Mouse (Mus musculus) liver, embryonic 15.5 days (tissue): ENCODE measurements around the gene 4930539E08Rik. TPM values are rescaled to one million over a fixed set of nuclear protein-coding genes. Genes with fewer than 3 reads are reported as not detected.

Source experiments
- ATAC-seq: fragments of 200-750 bp; cut with Nextera tagmentation; 2 replicates; pipeline ENCODE4 v1.8.0; 2017; ENCODE audit warnings: moderate number of reproducible peaks, mild to moderate bottlenecking, moderate library complexity; ENCODE audit not compliant: insufficient read depth
- H3K27ac ChIP-seq: fragments of 300-500 bp; sonication (generic); replicated peaks from 2 replicates; pipeline ENCODE4 v1.5.1; 2015; ENCODE audit warnings: mild to moderate bottlenecking, inconsistent platforms
- H3K27me3 ChIP-seq: fragments of 300-500 bp; sonication (generic); 2 replicates; pipeline ENCODE4 v1.6.1; 2015; ENCODE audit warnings: mild to moderate bottlenecking, inconsistent platforms
- H3K36me3 ChIP-seq: fragments of 300-500 bp; sonication (generic); replicated peaks from 2 replicates; pipeline ENCODE4 v1.6.1; 2015; ENCODE audit warnings: moderate library complexity, mild to moderate bottlenecking, inconsistent platforms
- H3K4me1 ChIP-seq: fragments of 300-500 bp; sonication (generic); replicated peaks from 2 replicates; pipeline ENCODE4 v1.6.1; 2015; ENCODE audit warnings: inconsistent platforms
- H3K4me2 ChIP-seq: fragments of 300-500 bp; sonication (generic); 2 replicates; pipeline ENCODE4 v1.6.1; 2015; ENCODE audit warnings: moderate library complexity, mild to moderate bottlenecking, inconsistent platforms
- H3K4me3 ChIP-seq: fragments of 300-500 bp; sonication (generic); replicated peaks from 2 replicates; pipeline ENCODE4 v1.5.1; 2015; ENCODE audit warnings: mild to moderate bottlenecking, inconsistent platforms
- H3K9ac ChIP-seq: fragments of 300-500 bp; sonication (generic); 2 replicates; pipeline ENCODE4 v1.6.1; 2015; ENCODE audit warnings: moderate library complexity, mild to moderate bottlenecking, inconsistent platforms
- H3K9me3 ChIP-seq: fragments of 300-500 bp; sonication (generic); replicated peaks from 2 replicates; pipeline ENCODE4 v1.6.1; 2016; ENCODE audit warnings: inconsistent platforms
- WGBS: fragments of 180-500 bp; shearing (Covaris S2); methylation state at CpG from one replicate; pipeline ENCODE4 v1.1.7; 2015; ENCODE audit warnings: mixed read lengths; ENCODE audit not compliant: insufficient replicate concordance; 5-methylcytosine and 5-hydroxymethylcytosine counted together
- polyA plus RNA-seq: library from polyadenylated mRNA; unstranded; fragments of >200 nt; fragmentation: Nextera tagmentation; extraction: Ambion mirVana; gene quantifications from 2 replicates; pipeline ENCODE4 v1.2.1, GENCODE M21; 2015

Gene 4930539E08Rik
- polyA plus RNA-seq, 1 experiment from 2014 or later = 0.08 TPM

DNA sequence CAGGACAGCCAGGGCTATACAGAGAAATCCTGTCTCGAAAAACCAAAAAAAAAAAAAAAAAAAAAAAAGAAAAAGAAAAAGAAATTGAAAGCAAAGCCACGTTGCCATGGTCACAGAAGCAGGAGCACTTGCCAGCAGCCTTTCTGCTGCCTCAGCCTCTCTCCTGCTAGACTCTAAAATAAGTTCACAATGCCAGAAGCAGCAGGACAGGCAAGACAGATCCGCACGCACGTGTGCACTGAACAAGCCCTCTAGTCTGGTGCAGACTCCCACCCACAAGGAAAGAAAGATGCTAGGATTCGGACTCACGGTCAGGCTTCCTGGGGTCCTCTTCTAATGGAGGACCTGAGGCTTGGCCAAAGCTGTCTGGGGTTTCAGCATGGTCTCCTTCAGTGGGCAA is 7.2 kb downstream of the 4930539E08Rik start:
- Histone ChIP-seq H3K27ac (no peak overlapping the region), H3K4me3 (no peak overlapping the region), H3K36me3 (no peaks in the 10 kb centered on the region), H3K9ac (no peak overlapping the region), H3K4me2 (no peak overlapping the region), H3K4me1 (peaks cover 9% of the 10 kb centered on the region), H3K9me3 (no peaks in the 10 kb centered on the region), H3K27me3 (peaks cover 32% of the 10 kb centered on the region)
- no peak for ATAC-seq
- 75% methylated on average over 7 of the region's 7 CpGs for WGBS

DNA sequence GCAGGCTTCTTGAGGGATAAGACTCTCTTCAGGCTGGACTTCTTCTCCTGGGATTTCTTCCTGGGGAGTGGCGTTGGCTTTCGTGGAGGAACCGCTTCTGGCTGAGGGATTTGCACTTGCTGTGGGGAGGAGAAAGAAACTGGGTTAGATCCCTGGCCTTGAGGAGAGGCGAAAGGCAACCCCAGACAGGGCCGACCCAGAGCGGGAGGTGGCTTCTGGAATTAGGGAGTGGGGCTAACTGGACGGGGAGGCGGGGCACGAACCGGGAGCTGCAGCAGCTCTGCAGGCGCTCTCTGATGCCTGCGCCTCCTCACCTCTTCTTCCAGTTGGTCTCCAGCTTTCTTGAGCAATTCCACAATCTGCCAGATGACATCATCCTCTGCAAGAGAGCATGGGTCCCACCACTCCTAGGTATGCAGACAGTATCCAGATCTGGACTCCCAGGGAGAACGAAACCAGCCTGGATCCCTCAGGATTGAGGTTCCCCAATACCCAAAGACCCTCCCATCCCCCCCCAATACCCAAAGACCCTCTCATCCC is 9.7 kb downstream of the 4930539E08Rik start:
- Histone ChIP-seq H3K4me2 (no peak overlapping the region), H3K36me3 (no peaks in the 10 kb centered on the region), H3K4me1 (peaks cover 9% of the 10 kb centered on the region), H3K4me3 (no peak overlapping the region), H3K9me3 (no peaks in the 10 kb centered on the region), H3K27me3 (peaks cover 25% of the 10 kb centered on the region), H3K27ac (no peak overlapping the region), H3K9ac (no peak overlapping the region)
- no peak for ATAC-seq
- 72% methylated on average over 13 of the region's 13 CpGs for WGBS

DNA sequence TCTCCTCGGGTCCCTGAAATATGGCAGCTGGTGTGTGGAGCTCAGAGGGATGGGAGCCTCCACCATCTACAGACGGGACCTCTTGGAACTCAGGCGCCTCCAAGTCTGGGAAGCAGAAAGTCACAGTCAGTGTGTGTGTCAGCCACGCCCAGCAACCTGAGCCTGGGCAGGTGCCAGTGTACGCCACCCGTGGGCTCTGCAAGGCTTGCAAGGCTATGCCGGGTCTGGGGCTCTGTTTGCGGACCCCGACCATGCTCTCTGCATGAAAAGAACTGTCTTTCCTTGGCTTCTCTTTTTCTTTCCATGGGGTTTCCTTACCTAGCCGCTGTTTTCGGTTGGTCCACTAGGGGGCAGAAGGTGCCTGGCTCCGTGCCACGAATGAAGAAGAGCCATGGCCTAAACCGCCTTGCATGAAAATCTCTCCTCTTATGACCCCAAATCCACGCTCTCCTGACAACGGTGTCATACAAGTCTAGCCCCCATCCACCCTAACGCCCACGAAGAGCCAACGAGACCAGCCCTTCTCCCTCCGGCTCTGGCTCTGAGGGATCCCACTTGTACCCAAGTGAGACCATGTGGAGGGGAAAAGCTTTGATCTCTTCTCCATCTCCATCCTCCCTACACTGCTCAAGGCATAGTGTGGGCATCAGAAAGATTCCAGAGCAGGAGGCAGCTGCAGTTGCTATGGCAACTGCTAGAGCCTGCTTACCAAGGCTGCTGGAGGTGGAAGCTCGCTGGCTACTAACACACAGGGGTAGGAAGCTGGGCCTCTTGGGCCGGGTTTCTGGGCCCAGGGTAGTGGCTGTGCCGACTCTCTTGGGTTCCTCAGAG is 10.4 kb downstream of the 4930539E08Rik start:
- ATAC-seq = no peak
- no peaks in the 10 kb centered on the region for H3K36me3 ChIP-seq
- 28% methylated on average over 23 of the region's 23 CpGs for WGBS
- H3K4me3 ChIP-seq = no peak overlapping the region
- no peaks in the 10 kb centered on the region for H3K9me3 ChIP-seq
- no peak overlapping the region for H3K4me2 ChIP-seq
- peaks cover 18% of the 10 kb centered on the region for H3K27me3 ChIP-seq
- H3K9ac ChIP-seq = no peak overlapping the region
- H3K4me1 ChIP-seq = peaks cover 9% of the 10 kb centered on the region
- no peak overlapping the region for H3K27ac ChIP-seq

- ATAC-seq = no peak
- Histone ChIP-seq H3K4me3 (no peak overlapping the region), H3K4me2 (no peak overlapping the region), H3K27ac (no peak overlapping the region), H3K27me3 (no peaks in the 10 kb centered on the region), H3K9ac (no peak overlapping the region), H3K36me3 (no peaks in the 10 kb centered on the region), H3K4me1 (peaks cover 12% of the 10 kb centered on the region; the same call in 1 of the 2 replicates), H3K9me3 (no peaks in the 10 kb centered on the region)
- WGBS = 63% methylated on average over 4 of the region's 4 CpGs
These were observed 13.6 kb downstream of the 4930539E08Rik start for GRCm38 (mm10) chr17:28901559-28901958.

DNA sequence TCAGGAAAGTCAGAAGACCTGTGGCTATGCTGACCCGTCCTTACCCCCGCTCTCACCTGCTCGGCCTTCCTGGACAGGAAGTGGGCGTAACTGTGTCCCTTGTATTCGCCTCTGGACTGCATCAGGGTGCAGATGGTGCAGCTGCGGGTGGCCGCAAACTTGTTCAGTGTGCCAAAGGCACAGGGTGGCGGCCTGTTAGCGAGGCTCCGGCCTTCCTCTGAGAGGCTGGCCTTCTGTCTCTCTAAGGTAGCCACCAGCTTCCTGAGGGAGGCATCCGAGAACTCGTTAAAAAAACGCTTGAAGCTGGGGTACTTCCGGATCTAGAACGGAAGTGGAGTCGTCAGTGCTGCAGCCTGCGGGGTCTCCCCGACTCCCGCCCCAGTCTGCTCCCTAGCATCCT is 15.7 kb downstream of the 4930539E08Rik start:
- H3K27me3 ChIP-seq = no peaks in the 10 kb centered on the region
- no peak overlapping the region for H3K27ac ChIP-seq
- no peaks in the 10 kb centered on the region for H3K36me3 ChIP-seq
- no peak for ATAC-seq
- peaks cover 8% of the 10 kb centered on the region; the same call in 1 of the 2 replicates for H3K4me1 ChIP-seq
- WGBS = 58% methylated on average over 19 of the region's 19 CpGs
- no peaks in the 10 kb centered on the region for H3K9me3 ChIP-seq
- no peak overlapping the region for H3K4me2 ChIP-seq
- no peak overlapping the region for H3K4me3 ChIP-seq
- H3K9ac ChIP-seq = no peak overlapping the region

DNA sequence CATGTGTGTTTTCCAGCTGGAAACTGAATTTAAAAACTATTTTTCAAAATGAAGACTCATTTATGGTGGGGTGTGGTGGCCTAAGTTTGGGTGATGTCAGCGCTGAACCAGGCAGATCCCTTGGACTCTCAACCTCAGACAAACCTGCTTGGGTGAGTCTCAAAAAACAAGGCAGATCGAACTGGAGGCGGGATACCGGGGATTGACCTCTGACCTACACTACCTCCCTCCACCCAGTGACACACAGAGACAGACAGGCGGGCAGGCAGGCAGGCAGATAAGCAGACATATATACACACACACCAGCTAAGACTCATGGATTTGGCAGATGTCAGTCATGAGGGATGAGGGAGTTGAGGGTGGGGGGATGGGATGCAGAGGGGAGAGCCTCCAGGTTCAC is 16.9 kb downstream of the 4930539E08Rik start:
- Histone ChIP-seq H3K4me1 (peaks cover 8% of the 10 kb centered on the region; the same call in 1 of the 2 replicates), H3K9ac (no peak overlapping the region), H3K27ac (no peak overlapping the region), H3K4me2 (no peak overlapping the region), H3K9me3 (no peaks in the 10 kb centered on the region), H3K36me3 (no peaks in the 10 kb centered on the region), H3K4me3 (no peak overlapping the region), H3K27me3 (no peaks in the 10 kb centered on the region)
- WGBS = 59% methylated on average over 5 of the region's 5 CpGs
- ATAC-seq = no peak

- H3K36me3 ChIP-seq = no peaks in the 10 kb centered on the region
- H3K4me2 ChIP-seq = no peak overlapping the region
- no peak overlapping the region for H3K9ac ChIP-seq
- WGBS = 68% methylated on average over 5 of the region's 5 CpGs
- peaks cover 8% of the 10 kb centered on the region; the same call in 1 of the 2 replicates for H3K4me1 ChIP-seq
- no peaks in the 10 kb centered on the region for H3K27me3 ChIP-seq
- no peaks in the 10 kb centered on the region for H3K9me3 ChIP-seq
- no peak overlapping the region for H3K4me3 ChIP-seq
- no peak for ATAC-seq
- no peak overlapping the region for H3K27ac ChIP-seq
These were observed 17.3 kb downstream of the 4930539E08Rik start for GRCm38 (mm10) chr17:28897817-28898216.

- no peaks in the 10 kb centered on the region for H3K36me3 ChIP-seq
- H3K4me3 ChIP-seq = no peak overlapping the region
- H3K9me3 ChIP-seq = no peaks in the 10 kb centered on the region
- ATAC-seq = no peak
- H3K4me1 ChIP-seq = peaks cover 8% of the 10 kb centered on the region; the same call in 1 of the 2 replicates
- H3K27me3 ChIP-seq = no peaks in the 10 kb centered on the region
- no peak overlapping the region for H3K9ac ChIP-seq
- 73% methylated on average over 11 of the region's 11 CpGs for WGBS
- no peak overlapping the region for H3K4me2 ChIP-seq
- H3K27ac ChIP-seq = no peak overlapping the region
These were observed 18.9 kb downstream of the 4930539E08Rik start for GRCm38 (mm10) chr17:28896095-28896780.

GRCm38 (mm10) chr17:28895217-28895875 is 19.8 kb downstream of the 4930539E08Rik start:
- ATAC-seq = no peak
- H3K4me1 ChIP-seq = peaks cover 8% of the 10 kb centered on the region; the same call in 1 of the 2 replicates
- 83% methylated on average over 21 of the region's 21 CpGs for WGBS

GRCm38 (mm10) chr17:28894050-28894767 is 20.9 kb downstream of the 4930539E08Rik start:
- Histone ChIP-seq H3K4me1 (peaks cover 8% of the 10 kb centered on the region; the same call in 1 of the 2 replicates), H3K36me3 (no peaks in the 10 kb centered on the region), H3K27ac (no peak overlapping the region), H3K9me3 (no peaks in the 10 kb centered on the region), H3K4me2 (no peak overlapping the region), H3K27me3 (no peaks in the 10 kb centered on the region), H3K9ac (no peak overlapping the region), H3K4me3 (no peak overlapping the region)
- 40% methylated on average over 11 of the region's 11 CpGs for WGBS
- ATAC-seq = no peak

More at GRCm38 (mm10) chr17:28895217-28895875, 19.8 kb downstream of the 4930539E08Rik start:
- Histone ChIP-seq H3K36me3 (no peaks in the 10 kb centered on the region), H3K4me3 (no peak overlapping the region), H3K4me2 (no peak overlapping the region), H3K27ac (no peak overlapping the region), H3K9me3 (no peaks in the 10 kb centered on the region), H3K9ac (no peak overlapping the region), H3K27me3 (no peaks in the 10 kb centered on the region)
